Mouse (Mus musculus) cerebellum, adult 2 months (tissue): Measurements from ENCODE around the gene Cytip.

Experiments
- CTCF ChIP-seq: fragments of 200-500 bp; IDR thresholded peaks from 2 replicates; pipeline ENCODE4 v1.5.1; 2011; ENCODE audit warnings: low read depth, mild to moderate bottlenecking, control low read depth, low read length, moderate library complexity, borderline replicate concordance; ENCODE audit not compliant: insufficient read depth
- POLR2A ChIP-seq: fragments of 200-500 bp; IDR thresholded peaks from 2 replicates; pipeline ENCODE4 v1.6.1; 2011; ENCODE audit warnings: low read length, control low read depth, borderline replicate concordance; ENCODE audit not compliant: insufficient read depth

- TF ChIP-seq CTCF: no peak
- TF ChIP-seq POLR2A: no peak
Observed at GRCm38 (mm10) chr2:58132597-58132996, 62.7 kb downstream of the Cytip start.
